Mouse (Mus musculus) CH12.LX (cell line): ENCODE results near the gene Rabep1.

Experiments used
- CHD1 ChIP-seq: IDR thresholded peaks from 2 replicates; pipeline ENCODE4 v1.6.1; 2012; ENCODE audit warnings: low read depth, low read length, improper control_type of control experiment, inconsistent platforms
- CTCF ChIP-seq, 2 experiments: IDR thresholded peaks in 1 of 2; conservative IDR thresholded peaks in 1 of 2; 2 replicates each; pipeline ENCODE4 v1.5.1; 2011 to 2012; ENCODE audit warnings: low read depth in 2 of 2, low read length in 2 of 2, improper control_type of control experiment in 1 of 2, inconsistent platforms in 1 of 2, mild to moderate bottlenecking in 1 of 2, moderate library complexity in 1 of 2
- E2F4 ChIP-seq: IDR thresholded peaks from 2 replicates; pipeline ENCODE4 v1.6.1; 2011; ENCODE audit warnings: low read depth, low read length, improper control_type of control experiment; ENCODE audit not compliant: insufficient replicate concordance
- EP300 ChIP-seq: IDR thresholded peaks from 2 replicates; pipeline ENCODE4 v1.6.1; 2011; ENCODE audit warnings: low read length, improper control_type of control experiment
- IRF4 ChIP-seq: IDR thresholded peaks from 2 replicates; pipeline ENCODE4 v1.6.1; 2014; ENCODE audit warnings: low read depth, mild to moderate bottlenecking, inconsistent platforms, low read length, improper control_type of control experiment
- JUND ChIP-seq: conservative IDR thresholded peaks from 2 replicates; pipeline ENCODE4 v1.6.1; 2011; ENCODE audit warnings: low read depth, low read length, improper control_type of control experiment
- MAFK ChIP-seq: IDR thresholded peaks from 2 replicates; pipeline ENCODE4 v1.6.1; 2011; ENCODE audit warnings: low read length, improper control_type of control experiment; ENCODE audit not compliant: insufficient replicate concordance
- MAX ChIP-seq: IDR thresholded peaks from 2 replicates; pipeline ENCODE4 v1.6.1; 2011; ENCODE audit warnings: low read length, improper control_type of control experiment
- MXI1 ChIP-seq: IDR thresholded peaks from 2 replicates; pipeline ENCODE4 v1.6.1; 2011; ENCODE audit warnings: mild to moderate bottlenecking, low read depth, low read length, improper control_type of control experiment
- MYC ChIP-seq: IDR thresholded peaks from 2 replicates; pipeline ENCODE4 v1.6.1; 2011; ENCODE audit warnings: low read depth, mild to moderate bottlenecking, improper control_type of control experiment, low read length
- POLR2A ChIP-seq: IDR thresholded peaks from 2 replicates; pipeline ENCODE4 v1.6.1; 2011; ENCODE audit warnings: low read depth, mild to moderate bottlenecking, improper control_type of control experiment, low read length
- RAD21 ChIP-seq: IDR thresholded peaks from 2 replicates; pipeline ENCODE4 v1.6.1; 2011; ENCODE audit warnings: low read depth, mild to moderate bottlenecking, low read length, improper control_type of control experiment, moderate library complexity
- USF1 ChIP-seq: IDR thresholded peaks from 2 replicates; pipeline ENCODE4 v1.6.1; 2014; ENCODE audit warnings: low read depth, mild to moderate bottlenecking, inconsistent platforms, low read length, improper control_type of control experiment

DNA sequence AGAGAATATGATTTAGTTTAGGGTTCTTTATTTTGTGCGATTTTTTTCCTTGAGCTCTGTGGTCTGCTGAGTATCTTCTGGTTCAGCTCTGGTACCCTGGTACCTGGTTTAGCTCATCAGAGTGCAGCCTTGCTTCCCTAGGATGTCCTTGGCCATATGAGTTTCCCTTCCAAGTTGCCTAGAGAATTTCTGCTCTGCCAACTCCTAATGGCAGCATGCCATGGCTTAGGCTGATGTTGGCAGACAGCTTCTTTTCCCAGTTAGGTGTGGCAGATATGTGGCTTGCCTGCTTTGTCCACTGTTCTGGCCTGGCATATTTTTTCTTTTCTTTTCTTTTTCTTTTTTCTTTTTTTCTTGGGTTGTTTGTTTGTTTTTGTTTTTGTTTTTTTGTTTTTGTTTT, 25.8 kb downstream of the Rabep1 start:
- TF ChIP-seq CTCF (conservative IDR thresholded peaks at IDR 0.05 in 1 of 2, IDR thresholded peaks at IDR 0.05 in 1 of 2; ENCODE audit: low read depth in 2 of 2, low read length in 2 of 2) (no peak), MXI1 (no peak), EP300 (no peak), MAX (no peak), JUND (no peak), IRF4 (no peak), E2F4 (no peak), POLR2A (no peak), CHD1 (no peak), USF1 (no peak), RAD21 (no peak), MYC (no peak), MAFK (no peak)
